Mouse (Mus musculus) kidney, adult 18-20 months (tissue): Measurements from ENCODE around the gene Ralgps1.
A peak's percentile ranks its signal among the peaks of the same experiment; 100 is the strongest.

ENCODE experiments used
- DNase-seq: peaks from one replicate; pipeline ENCODE4 v3.0.0; 2021

The Ralgps1 gene

GRCm38 (mm10) chr2:33320568-33320967, 50.7 kb downstream of the Ralgps1 start:
- DNase-seq: no peak

GRCm38 (mm10) chr2:33319934-33320333, 51.4 kb downstream of the Ralgps1 start:
- DNase-seq: no peak

GRCm38 (mm10) chr2:33319455-33319854, 51.8 kb downstream of the Ralgps1 start:
- no peak for DNase-seq

GRCm38 (mm10) chr2:33318491-33318964, 52.8 kb downstream of the Ralgps1 start:
- no peak for DNase-seq

GRCm38 (mm10) chr2:33316516-33316915, 54.8 kb downstream of the Ralgps1 start:
- DNase-seq: peak; percentile 67

- DNase-seq: no peak
These were observed 55.3 kb downstream of the Ralgps1 start for GRCm38 (mm10) chr2:33316063-33316405.

- no peak for DNase-seq
These were observed 55.8 kb downstream of the Ralgps1 start for GRCm38 (mm10) chr2:33315233-33316062.

- no peak for DNase-seq
These were observed 61.9 kb downstream of the Ralgps1 start for GRCm38 (mm10) chr2:33309426-33309825.

GRCm38 (mm10) chr2:33306565-33306964, 64.7 kb downstream of the Ralgps1 start:
- no peak for DNase-seq

GRCm38 (mm10) chr2:33303416-33303947, 67.8 kb downstream of the Ralgps1 start:
- no peak for DNase-seq

GRCm38 (mm10) chr2:33302828-33303227, 68.5 kb downstream of the Ralgps1 start:
- no peak for DNase-seq

- DNase-seq: no peak
These were observed 68.9 kb downstream of the Ralgps1 start for GRCm38 (mm10) chr2:33302405-33302804.

- DNase-seq: no peak
These were observed 70.8 kb downstream of the Ralgps1 start for GRCm38 (mm10) chr2:33300371-33301046.

- DNase-seq: no peak
These were observed 72.4 kb downstream of the Ralgps1 start for GRCm38 (mm10) chr2:33298928-33299327.

GRCm38 (mm10) chr2:33295115-33295514, 76.2 kb downstream of the Ralgps1 start:
- no peak for DNase-seq

GRCm38 (mm10) chr2:33292057-33292456, 79.2 kb downstream of the Ralgps1 start:
- no peak for DNase-seq

GRCm38 (mm10) chr2:33290491-33290890, 80.8 kb downstream of the Ralgps1 start:
- DNase-seq: no peak

- DNase-seq: no peak
These were observed 82.4 kb downstream of the Ralgps1 start for GRCm38 (mm10) chr2:33288837-33289236.

GRCm38 (mm10) chr2:33283674-33284073, 87.6 kb downstream of the Ralgps1 start:
- peak; percentile 24 for DNase-seq

GRCm38 (mm10) chr2:33282877-33283276, 88.4 kb downstream of the Ralgps1 start:
- DNase-seq: peak; percentile 43

GRCm38 (mm10) chr2:33281807-33282206, 89.5 kb downstream of the Ralgps1 start:
- DNase-seq: no peak

- no peak for DNase-seq
These were observed 90.8 kb downstream of the Ralgps1 start for GRCm38 (mm10) chr2:33280525-33280924.

- no peak for DNase-seq
These were observed 91.5 kb downstream of the Ralgps1 start for GRCm38 (mm10) chr2:33279758-33280157.
